Mouse (Mus musculus): ENCODE measurements around the gene Zfp142. TPM values are rescaled to one million over a fixed set of nuclear protein-coding genes. Genes with fewer than 3 reads are reported as not detected.

The Zfp142 gene
- total and polyA plus RNA-seq, 3 experiments: 9.2 to 13.7 (median 10.0) TPM

GRCm38 (mm10) chr1:74601267-74601962 is 13.4 kb upstream of the Zfp142 start, which contains the start of the genes Rnf25 and Stk36:
Rnf25 (minus strand) TSS chr1:74601397.
Stk36 (plus strand) TSS chr1:74601445.
- Histone ChIP-seq H3K36me3 (ENCODE audit: control insufficient read depth, insufficient read depth, low read length) (no peaks in the 10 kb centered on the region), H3K79me2 (replicated peaks; ENCODE audit: control insufficient read depth, insufficient read depth, low read length) (no peaks in the 10 kb centered on the region), H3K9ac (ENCODE audit: low read depth, low read length) (peak within 1 kb of the TSS; percentile 76), H3K27me3 (ENCODE audit: control insufficient read depth, insufficient read depth, low read length) (no peaks in the 10 kb centered on the region), H3K4me1 (ENCODE audit: control insufficient read depth, insufficient read depth, low read length) (peaks cover 1% of the 10 kb centered on the region), H3K4me3 (peak within 1 kb of the TSS; percentile 81), H3K27ac (peak within 1 kb of the TSS; percentile 84)
- peak; percentile 86 to 90 for DNase-seq
- WGBS: 10% methylated on average over 25 of the region's 25 CpGs
- intact Hi-C loops (cut with DNase I): loop anchor here (1.0 to 5.0 kb wide), 2 partner anchors 13 to 161 kb away; partner anchors contain the start of genes Bcs1l and Zfp142
- TF ChIP-seq EP300 (IDR thresholded peaks at IDR 0.05; ENCODE audit: insufficient read depth, low read depth, low read length) (no peak), CTCF (IDR thresholded peaks at IDR 0.05) (no peak), POLR2A (IDR thresholded peaks at IDR 0.05; ENCODE audit: insufficient read depth, low read depth, low read length) (peak; percentile 97)

- DNase-seq: no peak
- WGBS: 8% methylated on average over 26 of the region's 26 CpGs
- no peaks in the 10 kb centered on the region for H3K27me3 ChIP-seq (ENCODE audit: control insufficient read depth, insufficient read depth, low read length)
- H3K4me1 ChIP-seq (ENCODE audit: control insufficient read depth, insufficient read depth, low read length): peaks cover 1% of the 10 kb centered on the region
- no peaks in the 10 kb centered on the region for H3K36me3 ChIP-seq (ENCODE audit: control insufficient read depth, insufficient read depth, low read length)
- peak overlapping the region; percentile 76 for H3K9ac ChIP-seq (ENCODE audit: low read depth, low read length)
- peak overlapping the region; percentile 84 for H3K27ac ChIP-seq
- no peak for TF ChIP-seq POLR2A (IDR thresholded peaks at IDR 0.05; ENCODE audit: insufficient read depth, low read depth, low read length)
- no peak for TF ChIP-seq CTCF (IDR thresholded peaks at IDR 0.05)
- no peak for TF ChIP-seq EP300 (IDR thresholded peaks at IDR 0.05; ENCODE audit: insufficient read depth, low read depth, low read length)
- peak overlapping the region; percentile 81 for H3K4me3 ChIP-seq
- no peaks in the 10 kb centered on the region for H3K79me2 ChIP-seq (replicated peaks; ENCODE audit: control insufficient read depth, insufficient read depth, low read length)
- intact Hi-C loops (cut with DNase I): loop anchor here (1.0 to 5.0 kb wide), 2 partner anchors 12 to 162 kb away; partner anchors contain the start of genes Bcs1l and Zfp142
These were observed 12.6 kb upstream of the Zfp142 start for GRCm38 (mm10) chr1:74600501-74601266.

- 55% methylated on average over 8 of the region's 8 CpGs for WGBS
- TF ChIP-seq POLR2A (IDR thresholded peaks at IDR 0.05; ENCODE audit: insufficient read depth, low read depth, low read length) (no peak), EP300 (IDR thresholded peaks at IDR 0.05; ENCODE audit: insufficient read depth, low read depth, low read length) (no peak), CTCF (IDR thresholded peaks at IDR 0.05) (no peak)
- Histone ChIP-seq H3K27ac (no peak overlapping the region), H3K36me3 (ENCODE audit: control insufficient read depth, insufficient read depth, low read length) (no peaks in the 10 kb centered on the region), H3K4me1 (ENCODE audit: control insufficient read depth, insufficient read depth, low read length) (no peaks in the 10 kb centered on the region), H3K79me2 (replicated peaks; ENCODE audit: control insufficient read depth, insufficient read depth, low read length) (no peaks in the 10 kb centered on the region), H3K27me3 (ENCODE audit: control insufficient read depth, insufficient read depth, low read length) (no peaks in the 10 kb centered on the region), H3K4me3 (no peak overlapping the region), H3K9ac (ENCODE audit: low read depth, low read length) (no peak overlapping the region)
- no peak for DNase-seq
- intact Hi-C loops (cut with DNase I): no loop called here
These were observed 6.4 kb upstream of the Zfp142 start for GRCm38 (mm10) chr1:74594434-74594833.

- Histone ChIP-seq H3K4me3 (peak overlapping the region; percentile 65), H3K4me1 (ENCODE audit: control insufficient read depth, insufficient read depth, low read length) (peaks cover 6% of the 10 kb centered on the region), H3K27me3 (ENCODE audit: control insufficient read depth, insufficient read depth, low read length) (no peaks in the 10 kb centered on the region), H3K79me2 (replicated peaks; ENCODE audit: control insufficient read depth, insufficient read depth, low read length) (peaks cover 3% of the 10 kb centered on the region; the same call in 1 of the 2 replicates), H3K27ac (peak overlapping the region; percentile 89), H3K36me3 (ENCODE audit: control insufficient read depth, insufficient read depth, low read length) (peaks cover 22% of the 10 kb centered on the region), H3K9ac (ENCODE audit: low read depth, low read length) (peak overlapping the region; percentile 76)
- DNase-seq: no peak
- 0% methylated on average over 24 of the region's 24 CpGs for WGBS
- TF ChIP-seq CTCF (IDR thresholded peaks at IDR 0.05) (no peak), EP300 (IDR thresholded peaks at IDR 0.05; ENCODE audit: insufficient read depth, low read depth, low read length) (no peak), POLR2A (IDR thresholded peaks at IDR 0.05; ENCODE audit: insufficient read depth, low read depth, low read length) (no peak)
- intact Hi-C loops (cut with DNase I): loop anchor here (5.0 to 10.0 kb wide), 4 partner anchors 77 to 730 kb away; partner anchors contain the start of genes Cnot9, Ctdsp1, Dnpep and Ttll4
These were observed 743 bp downstream of the Zfp142 start for GRCm38 (mm10) chr1:74587233-74587772.

- no peak overlapping the region for H3K9ac ChIP-seq (ENCODE audit: low read depth, low read length)
- H3K36me3 ChIP-seq (ENCODE audit: control insufficient read depth, insufficient read depth, low read length): peaks cover 23% of the 10 kb centered on the region
- H3K27me3 ChIP-seq (ENCODE audit: control insufficient read depth, insufficient read depth, low read length): no peaks in the 10 kb centered on the region
- H3K79me2 ChIP-seq (replicated peaks; ENCODE audit: control insufficient read depth, insufficient read depth, low read length): peaks cover 7% of the 10 kb centered on the region; the same call in 1 of the 2 replicates
- no peak overlapping the region for H3K4me3 ChIP-seq
- no peak for TF ChIP-seq CTCF (IDR thresholded peaks at IDR 0.05)
- TF ChIP-seq POLR2A (IDR thresholded peaks at IDR 0.05; ENCODE audit: insufficient read depth, low read depth, low read length): no peak
- TF ChIP-seq EP300 (IDR thresholded peaks at IDR 0.05; ENCODE audit: insufficient read depth, low read depth, low read length): no peak
- intact Hi-C loops (cut with DNase I): loop anchor here (5.0 to 10.0 kb wide), 4 partner anchors 78 to 732 kb away; partner anchors contain the start of genes Cnot9, Ctdsp1, Dnpep and Ttll4
- H3K4me1 ChIP-seq (ENCODE audit: control insufficient read depth, insufficient read depth, low read length): peaks cover 6% of the 10 kb centered on the region
- DNase-seq: peak in 1 of 2 experiments; percentile 51
- WGBS: 58% methylated on average over 3 of the region's 3 CpGs
- H3K27ac ChIP-seq: peak overlapping the region; percentile 77
These were observed 3.2 kb downstream of the Zfp142 start for GRCm38 (mm10) chr1:74584616-74585398.

Data from heart, adult 2 months (tissue).